Mouse (Mus musculus): ENCODE results near the gene Obsl1. TPM values are rescaled to one million over a fixed set of nuclear protein-coding genes. Genes with fewer than 3 reads are reported as not detected.
A peak's percentile ranks its signal among the peaks of the same experiment; 100 is the strongest.

Gene Obsl1
- 85.1 and 86.4 TPM in 2 replicates for polyA plus RNA-seq (2015; fragmentation: Nextera tagmentation; extraction: Ambion mirVana)

DNA sequence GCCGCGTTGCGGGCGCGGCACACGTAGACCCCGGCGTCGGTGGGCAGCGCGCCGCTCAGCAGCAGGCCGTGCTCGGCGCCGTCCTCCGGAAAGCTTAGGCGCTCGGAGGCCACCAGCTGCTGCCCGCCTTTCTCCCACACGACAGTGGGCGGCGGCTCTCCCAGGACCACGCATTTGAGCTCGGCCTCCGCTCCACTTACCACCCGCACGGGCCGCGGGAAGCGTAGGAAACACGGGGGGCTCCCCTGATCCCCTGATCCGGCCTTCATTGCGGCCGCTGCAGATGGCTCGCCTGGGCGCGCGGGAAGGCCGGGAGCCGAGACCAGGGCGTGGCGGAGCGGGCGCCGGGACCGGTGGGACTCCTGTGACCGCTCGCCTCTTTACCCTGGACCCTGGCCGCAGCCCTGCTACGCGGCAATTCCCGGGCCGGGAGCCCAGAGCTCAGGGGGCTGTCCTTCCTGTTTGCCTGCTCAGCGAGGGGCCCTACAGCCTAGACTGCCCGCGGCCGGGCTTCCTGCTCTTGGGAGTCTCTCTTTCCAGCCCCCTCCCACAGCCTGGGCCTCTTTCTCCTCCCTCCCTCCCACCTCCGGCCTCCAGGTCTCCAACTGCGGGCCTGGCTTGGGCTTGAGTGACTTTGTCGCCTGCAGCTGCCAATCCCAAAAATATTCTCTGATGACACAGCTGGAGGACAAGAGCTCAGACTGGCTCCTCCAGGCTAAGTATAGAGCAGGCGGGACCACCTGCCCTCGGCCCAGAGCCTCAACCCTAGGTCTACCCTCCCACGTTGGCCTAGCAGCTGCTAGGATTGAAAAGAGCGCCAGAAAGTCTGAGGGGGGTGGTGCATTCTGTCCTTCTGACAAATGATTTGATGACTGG is at the start of gene Obsl1:
Gene Obsl1, minus strand, starts transcription at position 497 of the 876 bp plus-strand sequence.
- Histone ChIP-seq H3K4me3 (peak within 1 kb of the TSS; percentile 94), H3K9me3 (no peaks in the 10 kb centered on the region), H3K27me3 (peaks cover 7% of the 10 kb centered on the region; the same call in 1 of the 2 replicates), H3K4me1 (peaks cover 44% of the 10 kb centered on the region), H3K4me2 (replicated peaks) (peak within 1 kb of the TSS; percentile 83), H3K27ac (peak within 1 kb of the TSS; percentile 99), H3K36me3 (peaks cover 30% of the 10 kb centered on the region), H3K9ac (peak within 1 kb of the TSS; percentile 99)
- under 1% methylated on average over 63 of the region's 65 CpGs for WGBS
- peak; percentile 93 for ATAC-seq (ENCODE audit: low FRiP score, low read depth)

DNA sequence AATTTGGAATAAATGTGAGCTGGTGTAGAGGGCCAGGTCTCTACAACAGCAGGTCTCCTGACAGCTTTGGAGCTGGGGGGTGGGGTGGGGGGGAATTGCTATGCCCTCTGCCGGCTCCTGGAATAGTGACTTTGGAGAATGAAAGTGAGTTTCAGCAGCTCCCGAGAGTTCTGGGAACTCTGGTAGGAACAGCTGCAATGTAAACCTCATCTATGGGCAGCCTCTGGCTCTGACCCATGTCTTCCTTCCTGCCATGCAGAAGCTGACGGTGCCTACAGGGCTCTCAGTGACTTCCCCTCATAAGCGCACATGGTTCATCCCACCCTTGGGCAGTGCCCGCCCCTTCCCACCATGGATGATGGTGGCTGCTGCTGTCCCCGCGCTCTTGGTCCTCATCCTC is 49.4 kb upstream of the Obsl1 start:
- Histone ChIP-seq H3K36me3 (peaks cover 78% of the 10 kb centered on the region), H3K9ac (no peak overlapping the region), H3K4me1 (peaks cover 14% of the 10 kb centered on the region), H3K4me2 (replicated peaks) (no peak overlapping the region), H3K4me3 (no peak overlapping the region), H3K9me3 (no peaks in the 10 kb centered on the region), H3K27ac (no peak overlapping the region), H3K27me3 (no peaks in the 10 kb centered on the region)
- ATAC-seq (ENCODE audit: low FRiP score, low read depth): no peak
- 91% methylated on average over 7 of the region's 7 CpGs for WGBS

DNA sequence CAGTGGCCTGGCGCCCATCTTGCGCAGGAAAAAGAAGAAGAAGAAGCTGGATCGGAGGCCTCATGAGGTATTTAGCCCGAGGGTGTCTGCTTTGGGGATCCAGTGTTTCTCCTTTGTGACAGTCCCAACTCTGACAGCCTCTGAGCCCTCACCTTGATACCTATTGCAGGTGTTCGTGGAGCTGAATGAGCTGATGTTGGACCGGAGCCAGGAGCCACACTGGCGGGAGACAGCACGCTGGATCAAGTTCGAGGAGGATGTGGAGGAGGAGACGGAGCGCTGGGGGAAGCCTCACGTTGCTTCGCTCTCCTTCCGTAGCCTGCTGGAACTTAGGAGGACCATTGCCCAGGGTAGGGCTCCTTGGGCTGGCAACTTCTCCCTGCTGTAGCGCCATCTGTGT is 44.3 kb upstream of the Obsl1 start:
- Histone ChIP-seq H3K9ac (no peak overlapping the region), H3K36me3 (peaks cover 83% of the 10 kb centered on the region), H3K4me2 (replicated peaks) (no peak overlapping the region), H3K9me3 (no peaks in the 10 kb centered on the region), H3K4me3 (no peak overlapping the region), H3K4me1 (peaks cover 15% of the 10 kb centered on the region), H3K27me3 (no peaks in the 10 kb centered on the region), H3K27ac (no peak overlapping the region)
- ATAC-seq (ENCODE audit: low FRiP score, low read depth): no peak
- WGBS: 79% methylated on average over 15 of the region's 15 CpGs

DNA sequence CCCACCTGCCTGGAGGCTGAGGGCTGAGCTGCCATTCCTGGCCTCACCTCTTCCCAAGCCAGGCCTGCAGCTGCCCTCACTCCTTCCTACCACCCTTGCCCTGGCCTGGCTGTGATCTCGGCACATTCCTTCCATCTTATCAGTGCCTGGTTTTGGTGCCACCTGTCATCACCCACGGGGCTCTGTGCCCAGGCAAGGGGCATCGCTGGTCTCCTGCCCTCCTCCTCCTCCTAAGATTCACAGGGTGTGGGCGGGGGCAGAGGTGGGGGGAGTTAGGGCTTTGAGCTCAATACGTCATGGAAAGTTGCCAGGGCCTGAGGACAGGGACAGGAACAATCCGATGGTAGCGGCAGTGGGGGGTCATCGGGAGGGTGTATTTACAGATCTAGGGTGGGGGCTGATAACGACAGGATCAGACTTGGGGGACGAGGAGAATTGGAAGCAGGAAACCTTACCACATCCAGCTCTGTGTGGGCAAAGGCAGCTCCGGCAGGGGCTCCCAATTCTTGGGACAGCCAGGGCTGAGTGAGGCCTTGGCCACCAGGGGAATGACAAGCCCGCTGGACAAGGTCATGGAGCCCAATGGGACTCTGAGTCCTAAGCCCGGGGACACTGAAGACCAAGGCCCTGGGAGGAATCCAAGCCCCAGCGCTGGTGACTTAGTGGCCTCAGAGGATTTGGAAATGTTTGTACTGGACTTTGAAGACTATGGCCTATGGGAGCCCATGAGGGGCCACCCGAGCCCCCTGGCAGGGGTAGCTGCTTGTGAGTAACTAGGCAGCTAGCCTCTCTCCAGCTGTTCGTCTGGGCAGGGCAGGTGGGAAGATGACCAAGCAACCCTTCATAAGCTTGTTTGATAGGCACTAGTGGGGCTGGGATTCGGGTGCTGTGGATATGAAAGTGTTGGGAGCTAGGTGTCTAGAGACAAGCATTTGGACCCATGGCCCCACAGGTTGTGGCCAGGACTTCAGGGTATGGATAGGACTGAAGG is 43.3 kb upstream of the Obsl1 start:
- Histone ChIP-seq H3K4me2 (replicated peaks) (no peak overlapping the region), H3K9ac (no peak overlapping the region), H3K27me3 (no peaks in the 10 kb centered on the region), H3K27ac (no peak overlapping the region), H3K9me3 (no peaks in the 10 kb centered on the region), H3K4me3 (no peak overlapping the region), H3K4me1 (peaks cover 17% of the 10 kb centered on the region), H3K36me3 (peaks cover 73% of the 10 kb centered on the region)
- 85% methylated on average over 17 of the region's 17 CpGs for WGBS
- no peak for ATAC-seq (ENCODE audit: low FRiP score, low read depth)

DNA sequence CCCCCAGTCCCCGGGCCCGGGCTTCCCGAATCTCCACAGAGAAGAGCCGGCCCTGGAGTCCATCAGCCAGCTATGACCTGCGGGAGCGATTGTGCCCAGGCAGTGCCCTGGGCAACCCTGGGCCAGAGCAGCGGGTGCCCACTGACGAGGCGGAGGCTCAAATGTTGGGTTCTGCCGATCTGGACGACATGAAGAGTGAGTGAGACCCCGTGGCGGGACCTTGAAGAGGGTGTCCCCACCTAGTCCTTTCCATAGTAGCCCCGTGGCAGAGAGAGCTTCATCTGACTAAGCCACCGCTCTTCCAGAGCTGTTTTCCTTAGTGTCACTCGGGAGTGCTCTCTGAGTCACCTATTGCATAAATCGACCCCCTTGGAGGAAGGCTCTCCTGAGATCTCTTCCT is 42.6 kb upstream of the Obsl1 start:
- Histone ChIP-seq H3K9ac (no peak overlapping the region), H3K4me2 (replicated peaks) (no peak overlapping the region), H3K27me3 (no peaks in the 10 kb centered on the region), H3K27ac (no peak overlapping the region), H3K4me3 (no peak overlapping the region), H3K4me1 (peaks cover 17% of the 10 kb centered on the region), H3K36me3 (peaks cover 65% of the 10 kb centered on the region), H3K9me3 (no peaks in the 10 kb centered on the region)
- ATAC-seq (ENCODE audit: low FRiP score, low read depth): no peak
- 92% methylated on average over 17 of the region's 17 CpGs for WGBS

DNA sequence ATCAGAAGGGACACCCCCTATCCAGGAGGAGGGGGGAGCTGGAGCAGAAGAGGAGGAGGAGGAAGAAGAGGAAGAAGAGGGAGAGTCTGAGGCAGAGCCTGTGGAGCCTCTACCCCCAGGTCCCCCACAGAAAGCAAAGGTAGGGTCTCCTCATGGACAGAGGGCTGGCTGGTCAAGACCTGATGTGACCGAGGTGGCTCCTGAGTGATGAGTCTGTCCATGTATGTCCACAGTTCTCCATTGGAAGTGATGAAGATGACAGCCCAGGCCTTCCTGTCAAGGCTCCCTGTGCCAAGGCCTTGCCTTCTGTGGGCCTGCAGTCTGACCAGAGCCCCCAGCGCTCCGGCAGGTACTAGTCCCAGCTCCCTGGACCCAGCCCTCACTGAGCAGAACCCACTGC is 41.8 kb upstream of the Obsl1 start:
- H3K27ac ChIP-seq: no peak overlapping the region
- no peak overlapping the region for H3K4me2 ChIP-seq (replicated peaks)
- 98% methylated on average over 3 of the region's 3 CpGs for WGBS
- no peak overlapping the region for H3K9ac ChIP-seq
- ATAC-seq (ENCODE audit: low FRiP score, low read depth): no peak
- peaks cover 17% of the 10 kb centered on the region for H3K4me1 ChIP-seq
- H3K27me3 ChIP-seq: no peaks in the 10 kb centered on the region
- H3K9me3 ChIP-seq: no peaks in the 10 kb centered on the region
- no peak overlapping the region for H3K4me3 ChIP-seq
- H3K36me3 ChIP-seq: peaks cover 57% of the 10 kb centered on the region

DNA sequence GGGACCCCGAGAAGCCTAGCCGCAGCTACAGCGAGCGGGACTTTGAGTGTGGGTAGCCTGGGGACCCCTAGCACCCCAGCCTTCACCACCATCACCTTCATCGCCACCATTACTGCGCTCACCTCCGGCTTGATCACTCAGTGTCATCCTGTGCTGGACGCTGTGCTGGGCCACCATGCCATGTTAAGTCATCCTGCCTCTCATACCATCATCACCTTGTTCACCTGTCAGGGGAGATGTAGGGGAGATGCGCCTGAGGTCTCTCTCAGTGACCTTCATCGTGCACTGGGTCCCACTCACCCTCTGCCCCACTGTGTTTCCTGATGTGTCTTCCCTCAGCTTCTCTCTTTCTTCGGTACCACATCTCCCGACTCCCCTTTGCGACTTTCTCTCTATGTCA is 41.1 kb upstream of the Obsl1 start:
- ATAC-seq (ENCODE audit: low FRiP score, low read depth): no peak
- H3K9ac ChIP-seq: peak overlapping the region; percentile 92
- no peak overlapping the region; the same call in 1 of the 2 replicates for H3K27ac ChIP-seq
- peak overlapping the region; percentile 77 for H3K4me3 ChIP-seq
- H3K4me1 ChIP-seq: peaks cover 17% of the 10 kb centered on the region
- H3K9me3 ChIP-seq: no peaks in the 10 kb centered on the region
- H3K4me2 ChIP-seq (replicated peaks): peak overlapping the region; percentile 63
- H3K27me3 ChIP-seq: no peaks in the 10 kb centered on the region
- peaks cover 50% of the 10 kb centered on the region for H3K36me3 ChIP-seq
- WGBS: 97% methylated on average over 13 of the region's 13 CpGs

DNA sequence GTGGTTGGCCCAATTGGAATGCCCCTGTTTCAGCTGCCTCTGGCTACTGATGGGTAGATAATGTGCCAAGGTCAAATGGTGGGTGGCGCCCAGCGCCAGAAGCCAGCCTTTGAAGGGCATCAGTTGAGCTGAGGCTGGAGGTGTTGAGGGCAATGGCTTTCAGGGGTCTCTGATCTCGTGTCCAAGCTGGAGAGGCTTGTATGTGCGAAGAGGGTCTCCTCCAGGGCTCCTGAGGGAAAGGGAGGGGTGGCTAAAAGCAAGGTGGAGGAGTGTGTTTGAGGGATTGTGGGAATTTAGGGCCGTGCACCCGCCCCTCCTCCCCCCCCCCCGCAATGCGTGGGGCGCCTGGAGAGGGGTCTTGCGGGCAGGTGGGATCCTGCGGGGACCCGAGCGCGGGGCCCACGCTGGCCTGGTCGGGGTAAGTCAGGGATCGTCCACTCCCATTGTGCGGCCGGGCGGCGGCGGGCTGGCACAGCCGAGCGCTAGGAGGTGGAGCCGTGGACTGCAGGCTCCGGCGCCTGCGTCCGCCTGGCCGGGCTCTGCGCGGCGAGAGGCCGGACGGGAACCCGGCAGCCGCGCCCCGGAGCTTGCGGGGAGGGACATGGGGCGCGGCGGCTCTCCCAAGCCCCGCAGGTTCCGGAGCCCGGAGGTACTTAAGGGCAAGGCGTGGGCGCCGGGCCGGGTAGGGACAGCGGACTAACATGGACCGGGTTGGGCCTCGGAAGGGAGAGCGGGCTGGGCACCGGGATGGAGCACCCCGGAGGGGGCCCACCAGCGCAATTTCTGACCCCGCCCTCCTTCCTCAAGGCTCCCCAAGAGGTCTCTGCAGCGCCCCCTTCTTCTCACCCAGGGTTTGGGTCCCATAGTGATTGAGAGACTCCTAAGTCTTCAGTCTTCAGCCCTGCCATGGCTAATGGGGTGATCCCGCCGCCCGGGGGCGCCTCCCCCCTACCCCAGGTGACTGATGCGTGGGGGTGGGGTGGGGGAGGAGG is 40.0 kb upstream of the Obsl1 start, which contains the start of gene Slc4a3:
Gene Slc4a3, plus strand, starts transcription at position 302 of the 992 bp plus-strand sequence.
- ATAC-seq (ENCODE audit: low FRiP score, low read depth): peak; percentile 87
- Histone ChIP-seq H3K27ac (peak within 1 kb of the TSS; percentile 80), H3K27me3 (no peaks in the 10 kb centered on the region), H3K9me3 (no peaks in the 10 kb centered on the region), H3K4me1 (peaks cover 17% of the 10 kb centered on the region), H3K4me3 (peak within 1 kb of the TSS; percentile 77), H3K36me3 (peaks cover 39% of the 10 kb centered on the region), H3K4me2 (replicated peaks) (peak within 1 kb of the TSS; percentile 63), H3K9ac (peak within 1 kb of the TSS; percentile 92)
- WGBS: 1% methylated on average over 60 of the region's 64 CpGs

DNA sequence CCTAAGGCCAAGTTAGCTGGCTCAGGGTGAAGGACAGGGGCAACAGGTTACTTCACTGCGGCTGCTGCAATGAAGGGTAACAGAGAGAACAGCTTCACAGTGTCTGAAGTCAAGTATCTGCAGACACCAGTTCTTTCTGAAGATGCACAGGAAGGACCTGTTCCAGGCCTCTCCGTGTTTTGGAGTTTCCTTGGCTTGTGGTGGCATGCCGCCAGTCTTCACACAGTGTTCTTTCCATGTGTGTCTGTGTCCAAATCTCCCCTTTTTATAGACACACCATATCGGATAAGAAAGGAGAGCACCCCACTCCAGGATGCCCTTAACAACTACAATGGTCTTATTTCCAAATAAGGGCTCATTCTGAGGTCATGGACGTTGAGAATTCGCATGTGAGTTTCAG is 38.1 kb upstream of the Obsl1 start:
- H3K4me1 ChIP-seq: peaks cover 17% of the 10 kb centered on the region
- no peak overlapping the region for H3K27ac ChIP-seq
- H3K4me2 ChIP-seq (replicated peaks): no peak overlapping the region
- no peak overlapping the region for H3K4me3 ChIP-seq
- WGBS: 83% methylated on average over 6 of the region's 6 CpGs
- H3K36me3 ChIP-seq: peaks cover 20% of the 10 kb centered on the region
- H3K27me3 ChIP-seq: no peaks in the 10 kb centered on the region
- H3K9ac ChIP-seq: no peak overlapping the region
- no peak for ATAC-seq (ENCODE audit: low FRiP score, low read depth)
- H3K9me3 ChIP-seq: no peaks in the 10 kb centered on the region

DNA sequence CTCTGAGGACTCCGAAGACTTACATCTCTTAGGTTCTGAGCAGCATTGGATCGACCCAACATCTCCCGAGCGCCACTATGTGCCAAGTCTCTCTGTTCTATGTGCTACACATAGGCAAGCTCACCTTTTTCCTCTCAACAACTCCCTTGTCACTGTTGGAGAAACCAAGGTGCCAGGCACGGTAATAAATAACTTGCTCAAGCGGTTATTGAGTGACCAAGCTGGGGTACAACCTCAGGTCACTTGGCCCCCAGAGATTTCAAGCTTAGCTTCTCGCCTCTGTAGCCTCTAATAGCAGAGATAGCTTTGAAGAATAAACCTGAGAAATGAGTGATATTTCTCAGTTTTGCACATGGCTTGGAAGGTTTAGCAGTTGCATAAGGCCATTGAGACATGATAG is 35.2 kb upstream of the Obsl1 start:
- no peaks in the 10 kb centered on the region for H3K9me3 ChIP-seq
- no peak overlapping the region for H3K4me2 ChIP-seq (replicated peaks)
- ATAC-seq (ENCODE audit: low FRiP score, low read depth): no peak
- peaks cover 10% of the 10 kb centered on the region for H3K36me3 ChIP-seq
- no peak overlapping the region for H3K9ac ChIP-seq
- no peaks in the 10 kb centered on the region for H3K27me3 ChIP-seq
- WGBS: 88% methylated on average over 7 of the region's 7 CpGs
- peaks cover 6% of the 10 kb centered on the region for H3K4me1 ChIP-seq
- no peak overlapping the region for H3K27ac ChIP-seq
- no peak overlapping the region for H3K4me3 ChIP-seq

DNA sequence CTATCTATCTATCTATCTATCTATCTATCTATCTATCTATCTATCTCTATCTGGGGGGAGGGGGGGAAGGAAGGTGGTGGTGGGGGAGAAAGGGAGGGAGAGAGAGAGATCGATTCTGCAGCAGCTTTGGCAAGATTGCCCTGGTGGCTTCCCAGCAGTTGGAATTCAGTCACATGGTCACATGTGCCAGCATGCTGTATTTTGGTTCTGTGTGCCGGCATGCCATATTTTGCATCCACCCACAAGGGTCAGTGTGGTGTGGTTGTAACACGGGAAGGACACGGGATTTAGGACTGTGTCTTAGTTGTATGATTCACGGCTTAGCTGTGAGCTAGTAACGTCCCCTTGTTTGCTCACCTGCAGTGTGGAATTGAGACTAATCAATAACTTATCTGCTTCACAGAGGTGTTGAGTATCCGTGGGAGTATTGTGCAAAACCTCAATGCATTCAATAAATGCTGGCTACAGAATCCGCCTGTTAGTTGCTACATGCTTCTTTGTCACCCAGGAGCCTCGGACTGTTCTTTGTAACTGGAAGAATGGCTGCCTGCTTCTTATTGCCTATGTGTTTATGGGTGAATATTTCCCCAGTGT is 32.4 kb upstream of the Obsl1 start:
- WGBS: 76% methylated on average over 9 of the region's 9 CpGs
- Histone ChIP-seq H3K4me2 (replicated peaks) (no peak overlapping the region), H3K36me3 (peaks cover 36% of the 10 kb centered on the region), H3K9ac (no peak overlapping the region), H3K4me3 (no peak overlapping the region), H3K27ac (no peak overlapping the region), H3K9me3 (no peaks in the 10 kb centered on the region), H3K27me3 (no peaks in the 10 kb centered on the region), H3K4me1 (no peaks in the 10 kb centered on the region; the same call in 1 of the 2 replicates)
- no peak for ATAC-seq (ENCODE audit: low FRiP score, low read depth)
